Mouse (Mus musculus): ENCODE measurements around the gene Fam189a1.

The Fam189a1 gene

GRCm38 (mm10) chr7:64830214-64830995, 326.0 kb downstream of the Fam189a1 start:
- no peak for DNase-seq (ENCODE audit: low read depth, low spot score)

GRCm38 (mm10) chr7:64821081-64821480, 335.3 kb downstream of the Fam189a1 start:
- DNase-seq (ENCODE audit: low read depth, low spot score) = no peak

- DNase-seq (ENCODE audit: low read depth, low spot score) = no peak
These were observed 336.7 kb downstream of the Fam189a1 start for GRCm38 (mm10) chr7:64819683-64820082.

- no peak for DNase-seq (ENCODE audit: low read depth, low spot score)
These were observed 347.5 kb downstream of the Fam189a1 start for GRCm38 (mm10) chr7:64808876-64809275.

- no peak for DNase-seq (ENCODE audit: low read depth, low spot score)
These were observed 351.3 kb downstream of the Fam189a1 start for GRCm38 (mm10) chr7:64805100-64805499.

- no peak for DNase-seq (ENCODE audit: low read depth, low spot score)
These were observed 360.8 kb downstream of the Fam189a1 start for GRCm38 (mm10) chr7:64795554-64795953.

- no peak for DNase-seq (ENCODE audit: low read depth, low spot score)
These were observed 364.3 kb downstream of the Fam189a1 start for GRCm38 (mm10) chr7:64792031-64792430.

GRCm38 (mm10) chr7:64791145-64791544, 365.2 kb downstream of the Fam189a1 start:
- no peak for DNase-seq (ENCODE audit: low read depth, low spot score)

GRCm38 (mm10) chr7:64785040-64785439, 371.3 kb downstream of the Fam189a1 start:
- DNase-seq (ENCODE audit: low read depth, low spot score) = no peak

GRCm38 (mm10) chr7:64779501-64779900, 376.9 kb downstream of the Fam189a1 start:
- DNase-seq (ENCODE audit: low read depth, low spot score) = peak; percentile 90

GRCm38 (mm10) chr7:64776708-64777489, 379.5 kb downstream of the Fam189a1 start:
- DNase-seq (ENCODE audit: low read depth, low spot score) = peak; percentile 64

GRCm38 (mm10) chr7:64773465-64773864, 382.9 kb downstream of the Fam189a1 start:
- no peak for DNase-seq (ENCODE audit: low read depth, low spot score)

- no peak for DNase-seq (ENCODE audit: low read depth, low spot score)
These were observed 385.5 kb downstream of the Fam189a1 start for GRCm38 (mm10) chr7:64770779-64771390.

GRCm38 (mm10) chr7:64769768-64770167, 386.6 kb downstream of the Fam189a1 start:
- no peak for DNase-seq (ENCODE audit: low read depth, low spot score)

- no peak for DNase-seq (ENCODE audit: low read depth, low spot score)
These were observed 390.8 kb downstream of the Fam189a1 start for GRCm38 (mm10) chr7:64765595-64765994.

- DNase-seq (ENCODE audit: low read depth, low spot score) = no peak
These were observed 401.2 kb downstream of the Fam189a1 start for GRCm38 (mm10) chr7:64755141-64755540.

- no peak for DNase-seq (ENCODE audit: low read depth, low spot score)
These were observed 402.2 kb downstream of the Fam189a1 start for GRCm38 (mm10) chr7:64754161-64754560.

- no peak for DNase-seq (ENCODE audit: low read depth, low spot score)
These were observed 402.7 kb downstream of the Fam189a1 start for GRCm38 (mm10) chr7:64753678-64754077.

- DNase-seq (ENCODE audit: low read depth, low spot score) = peak; percentile 87
These were observed 404.2 kb downstream of the Fam189a1 start for GRCm38 (mm10) chr7:64752133-64752532.

GRCm38 (mm10) chr7:64751465-64751864, 404.9 kb downstream of the Fam189a1 start:
- DNase-seq (ENCODE audit: low read depth, low spot score) = peak; percentile 77

- DNase-seq (ENCODE audit: low read depth, low spot score) = no peak
These were observed 412.8 kb downstream of the Fam189a1 start for GRCm38 (mm10) chr7:64743610-64744009.

Measured in telencephalon, adult 2 months (tissue).